Mouse (Mus musculus) forebrain, embryonic 12.5 days (tissue): ENCODE results near the gene Mettl16. TPM values are rescaled to one million over a fixed set of nuclear protein-coding genes. Genes with fewer than 3 reads are reported as not detected.

ENCODE experiments used
- ATAC-seq: fragments of 200-750 bp; cut with Nextera tagmentation; 2 replicates; pipeline ENCODE4 v1.8.0; 2017; ENCODE audit warnings: moderate TSS enrichment; ENCODE audit not compliant: low FRiP score
- H3K27ac ChIP-seq: fragments of 300-500 bp; sonication (generic); 2 replicates; pipeline ENCODE4 v1.5.1; 2016; ENCODE audit warnings: mild to moderate bottlenecking
- H3K27me3 ChIP-seq: fragments of 300-500 bp; sonication (generic); 2 replicates; pipeline ENCODE4 v1.6.1; 2016; ENCODE audit warnings: mild to moderate bottlenecking
- H3K36me3 ChIP-seq: fragments of 300-500 bp; sonication (generic); replicated peaks from 2 replicates; pipeline ENCODE4 v1.6.1; 2016; ENCODE audit warnings: mild to moderate bottlenecking
- H3K4me1 ChIP-seq: fragments of 300-500 bp; sonication (generic); 2 replicates; pipeline ENCODE4 v1.6.1; 2016
- H3K4me2 ChIP-seq: fragments of 300-500 bp; sonication (generic); 2 replicates; pipeline ENCODE4 v1.6.1; 2016; ENCODE audit warnings: mild to moderate bottlenecking, moderate library complexity
- H3K4me3 ChIP-seq: fragments of 300-500 bp; sonication (generic); replicated peaks from 2 replicates; pipeline ENCODE4 v1.5.1; 2016; ENCODE audit warnings: mild to moderate bottlenecking
- H3K9ac ChIP-seq: fragments of 300-500 bp; sonication (generic); 2 replicates; pipeline ENCODE4 v1.6.1; 2016; ENCODE audit warnings: mild to moderate bottlenecking
- H3K9me3 ChIP-seq: fragments of 300-500 bp; sonication (generic); 2 replicates; pipeline ENCODE4 v1.6.1; 2016
- WGBS: fragments of 180-500 bp; shearing (Covaris S2); methylation state at CpG from one replicate; pipeline ENCODE4 v1.1.7; 2016; 5-methylcytosine and 5-hydroxymethylcytosine counted together
- polyA plus RNA-seq: library from polyadenylated mRNA; unstranded; fragments of >200 nt; fragmentation: Nextera tagmentation; extraction: Ambion mirVana; gene quantifications from 2 replicates; pipeline ENCODE4 v1.2.1, GENCODE M21; 2016

Gene Mettl16
- polyA plus RNA-seq, 1 experiment from 2014 or later: 56.6 TPM

GRCm38 (mm10) chr11:74751352-74752066 is 19.1 kb upstream of the Mettl16 start:
- Histone ChIP-seq H3K4me3 (no peak overlapping the region), H3K27ac (peak overlapping the region; percentile 83), H3K27me3 (no peaks in the 10 kb centered on the region), H3K4me2 (no peak overlapping the region), H3K9me3 (no peaks in the 10 kb centered on the region), H3K36me3 (no peaks in the 10 kb centered on the region), H3K9ac (no peak overlapping the region), H3K4me1 (peaks cover 11% of the 10 kb centered on the region)
- peak; percentile 46; the same call in 1 of the 2 replicates for ATAC-seq
- WGBS: 16% methylated on average over 9 of the region's 9 CpGs

DNA sequence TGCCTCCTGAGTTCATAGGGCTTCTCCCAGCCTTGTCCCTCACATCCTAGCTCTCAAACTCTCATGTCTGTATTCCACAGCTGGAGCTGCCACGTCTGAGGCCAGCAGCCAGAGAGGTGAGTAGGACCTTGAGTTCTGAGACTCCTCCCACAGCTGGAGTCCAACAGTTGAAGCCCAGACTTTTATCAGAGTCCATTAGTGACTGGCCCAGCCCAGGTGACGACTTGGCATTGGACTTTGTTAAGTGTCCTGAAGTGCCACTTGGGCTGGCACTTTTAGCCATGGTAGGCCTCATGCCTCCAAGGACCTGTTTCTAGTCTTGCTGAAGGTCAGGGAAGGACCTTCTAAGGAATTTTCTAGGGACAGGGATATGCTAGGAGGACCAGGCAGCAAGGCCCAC is 14.0 kb upstream of the Mettl16 start:
- H3K27me3 ChIP-seq: no peaks in the 10 kb centered on the region
- H3K4me3 ChIP-seq: no peak overlapping the region
- no peak overlapping the region for H3K9ac ChIP-seq
- ATAC-seq: no peak
- H3K9me3 ChIP-seq: no peaks in the 10 kb centered on the region
- no peaks in the 10 kb centered on the region for H3K36me3 ChIP-seq
- 77% methylated on average over 2 of the region's 2 CpGs for WGBS
- no peak overlapping the region for H3K27ac ChIP-seq
- no peak overlapping the region for H3K4me2 ChIP-seq
- peaks cover 4% of the 10 kb centered on the region for H3K4me1 ChIP-seq

DNA sequence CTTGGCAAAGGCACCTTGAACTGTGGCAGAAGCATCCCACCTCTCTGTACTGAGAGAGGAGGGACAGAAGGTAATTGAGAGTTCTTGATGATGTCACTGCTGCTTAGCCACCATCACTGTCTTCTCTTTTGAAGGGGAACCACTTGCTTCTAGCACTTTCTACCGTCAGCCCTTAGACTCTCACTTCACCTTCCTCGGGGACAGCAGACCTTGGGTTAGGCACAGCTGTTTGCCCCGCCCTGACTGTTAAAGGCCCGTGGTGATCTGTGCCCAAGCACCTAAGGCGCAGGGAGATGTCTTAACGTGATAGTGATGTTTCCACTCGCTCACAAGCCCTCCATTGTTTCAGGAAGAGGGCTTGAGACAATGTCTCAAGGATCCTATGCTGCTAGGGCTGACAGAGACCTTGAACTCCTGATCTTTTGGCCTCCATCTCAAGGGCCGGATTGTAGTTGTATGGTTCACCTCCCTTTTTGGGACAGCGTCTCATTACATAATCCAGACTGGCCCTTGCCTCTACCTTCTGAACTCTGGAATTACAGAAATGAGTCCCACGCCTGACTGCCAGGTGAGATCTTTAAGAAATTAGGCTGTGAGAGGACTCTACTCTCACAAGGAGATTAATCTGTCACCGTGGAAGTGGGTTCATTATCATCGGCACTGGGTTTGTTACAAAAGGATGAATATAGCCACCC is 9.5 kb upstream of the Mettl16 start:
- H3K27ac ChIP-seq: no peak overlapping the region
- 76% methylated on average over 12 of the region's 12 CpGs for WGBS
- no peak overlapping the region for H3K9ac ChIP-seq
- ATAC-seq: no peak
- no peaks in the 10 kb centered on the region for H3K4me1 ChIP-seq
- H3K36me3 ChIP-seq: no peaks in the 10 kb centered on the region
- no peak overlapping the region for H3K4me3 ChIP-seq
- no peak overlapping the region for H3K4me2 ChIP-seq
- H3K9me3 ChIP-seq: no peaks in the 10 kb centered on the region
- no peaks in the 10 kb centered on the region for H3K27me3 ChIP-seq

- Histone ChIP-seq H3K27me3 (no peaks in the 10 kb centered on the region), H3K36me3 (no peaks in the 10 kb centered on the region)
These were observed 6.5 kb upstream of the Mettl16 start for GRCm38 (mm10) chr11:74763960-74764625.

GRCm38 (mm10) chr11:74767469-74767868 is 3.2 kb upstream of the Mettl16 start:
- Histone ChIP-seq H3K9me3 (no peaks in the 10 kb centered on the region), H3K36me3 (no peaks in the 10 kb centered on the region), H3K27me3 (no peaks in the 10 kb centered on the region), H3K4me3 (no peak overlapping the region), H3K4me2 (no peak overlapping the region), H3K4me1 (peaks cover 16% of the 10 kb centered on the region), H3K27ac (no peak overlapping the region), H3K9ac (no peak overlapping the region)
- 92% methylated on average over 4 of the region's 4 CpGs for WGBS
- ATAC-seq: no peak

More at GRCm38 (mm10) chr11:74763960-74764625, 6.5 kb upstream of the Mettl16 start:
- H3K9ac ChIP-seq: no peak overlapping the region
- H3K9me3 ChIP-seq: no peaks in the 10 kb centered on the region
- H3K27ac ChIP-seq: no peak overlapping the region
- H3K4me3 ChIP-seq: no peak overlapping the region
- no peak for ATAC-seq
- 86% methylated on average over 10 of the region's 10 CpGs for WGBS
- H3K4me2 ChIP-seq: no peak overlapping the region
- H3K4me1 ChIP-seq: no peaks in the 10 kb centered on the region

DNA sequence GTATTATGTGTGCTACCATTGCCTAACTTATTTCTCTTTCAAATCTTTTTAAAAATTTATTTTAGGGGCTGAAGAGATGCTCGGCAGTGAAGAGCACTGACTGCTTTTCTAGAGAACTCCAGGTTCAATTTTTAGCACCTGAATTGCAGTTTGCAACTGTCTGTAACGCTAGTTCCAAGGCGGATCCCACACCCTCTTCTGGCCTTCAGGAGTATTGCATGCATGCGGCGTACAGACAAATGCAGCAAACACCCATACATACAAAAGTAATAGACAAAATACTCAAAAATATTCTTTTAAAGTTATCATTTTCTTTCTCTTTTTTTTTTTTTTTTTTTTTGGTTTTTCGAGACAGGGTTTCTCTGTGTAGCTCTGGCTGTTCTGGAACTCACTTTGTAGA is 2.6 kb upstream of the Mettl16 start:
- Histone ChIP-seq H3K27ac (no peak overlapping the region), H3K27me3 (no peaks in the 10 kb centered on the region), H3K36me3 (peaks cover under 1% of the 10 kb centered on the region; the same call in 1 of the 2 replicates), H3K4me2 (no peak overlapping the region), H3K4me3 (no peak overlapping the region), H3K4me1 (peaks cover 16% of the 10 kb centered on the region), H3K9me3 (no peaks in the 10 kb centered on the region), H3K9ac (no peak overlapping the region)
- 26% methylated on average over 6 of the region's 6 CpGs for WGBS
- ATAC-seq: no peak

DNA sequence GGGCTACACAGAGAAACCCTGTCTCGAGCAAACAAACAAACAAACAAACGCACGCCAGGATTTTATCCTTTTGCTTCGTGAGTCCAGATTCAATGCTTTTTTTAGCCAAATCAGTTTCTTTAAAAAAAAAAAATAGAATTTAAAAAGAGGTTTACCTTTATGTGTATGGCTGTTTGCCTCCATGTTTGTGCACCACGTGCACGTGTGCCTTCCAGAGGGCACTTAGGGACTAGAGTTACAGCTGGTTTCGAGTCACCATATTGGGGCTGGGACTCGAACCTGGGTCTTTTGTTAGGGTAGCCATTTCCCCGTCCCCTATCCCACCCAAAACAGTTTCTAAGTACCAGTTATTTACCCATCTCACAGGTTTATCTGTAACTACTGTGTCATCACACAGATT is 593 bp upstream of the Mettl16 start:
- Histone ChIP-seq H3K4me1 (peaks cover 16% of the 10 kb centered on the region), H3K9ac (peak overlapping the region; percentile 87), H3K36me3 (peaks cover 20% of the 10 kb centered on the region), H3K27me3 (no peaks in the 10 kb centered on the region), H3K27ac (peak overlapping the region; percentile 91), H3K4me3 (peak overlapping the region; percentile 77), H3K4me2 (peak overlapping the region; percentile 72), H3K9me3 (no peaks in the 10 kb centered on the region)
- no peak for ATAC-seq
- 81% methylated on average over 9 of the region's 9 CpGs for WGBS

DNA sequence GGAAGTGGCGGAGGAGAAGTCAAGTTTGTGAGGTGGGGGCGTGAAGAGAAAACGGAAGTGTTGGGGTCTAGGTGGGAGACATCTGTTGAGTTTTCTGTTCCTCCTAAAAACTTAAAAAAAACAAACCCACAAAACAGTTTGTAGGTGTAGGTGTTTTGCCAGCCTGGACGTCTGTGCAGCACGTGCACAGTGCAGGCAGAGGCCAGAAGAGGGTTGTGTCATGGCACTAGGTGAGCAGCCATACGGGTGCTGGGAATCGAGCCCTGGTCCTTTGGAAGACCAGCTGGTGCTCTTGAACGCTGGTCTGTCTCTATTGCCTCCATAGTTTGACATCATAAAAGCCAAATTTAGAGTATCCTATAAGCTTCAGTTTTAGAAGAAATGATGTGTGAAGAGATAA is 604 bp downstream of the Mettl16 start:
- Histone ChIP-seq H3K9me3 (no peaks in the 10 kb centered on the region), H3K27ac (peak overlapping the region; percentile 91), H3K9ac (peak overlapping the region; percentile 87), H3K4me3 (peak overlapping the region; percentile 77), H3K36me3 (peaks cover 32% of the 10 kb centered on the region), H3K27me3 (no peaks in the 10 kb centered on the region), H3K4me2 (peak overlapping the region; percentile 72), H3K4me1 (peaks cover 16% of the 10 kb centered on the region)
- no peak; the same call in 1 of the 2 replicates for ATAC-seq
- 14% methylated on average over 8 of the region's 8 CpGs for WGBS

DNA sequence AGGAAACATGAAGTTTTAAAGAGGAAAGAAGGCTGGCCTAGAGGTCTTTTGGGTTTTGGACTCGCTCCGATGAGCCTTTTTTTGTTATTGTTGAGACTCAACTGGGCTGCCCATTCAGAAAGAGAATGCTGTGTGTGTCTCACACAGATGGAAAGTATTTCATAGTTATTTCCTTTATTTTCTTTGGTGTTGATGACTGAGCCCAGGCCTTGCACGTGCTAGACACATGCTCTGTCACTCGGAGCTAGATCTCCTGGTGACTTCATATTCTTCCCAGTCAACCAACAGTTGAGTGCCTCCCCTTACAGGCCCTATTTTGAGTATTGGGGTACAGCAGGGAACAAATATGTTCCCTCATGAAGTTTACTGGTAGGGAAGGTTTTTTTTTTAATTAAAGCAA is 1.0 kb downstream of the Mettl16 start:
- Histone ChIP-seq H3K4me1 (peaks cover 16% of the 10 kb centered on the region), H3K9ac (no peak overlapping the region), H3K27me3 (no peaks in the 10 kb centered on the region), H3K4me3 (peak overlapping the region; percentile 77), H3K9me3 (no peaks in the 10 kb centered on the region), H3K4me2 (peak overlapping the region; percentile 72), H3K27ac (no peak overlapping the region), H3K36me3 (peaks cover 35% of the 10 kb centered on the region)
- no peak for ATAC-seq
- WGBS: 73% methylated on average over 4 of the region's 4 CpGs

DNA sequence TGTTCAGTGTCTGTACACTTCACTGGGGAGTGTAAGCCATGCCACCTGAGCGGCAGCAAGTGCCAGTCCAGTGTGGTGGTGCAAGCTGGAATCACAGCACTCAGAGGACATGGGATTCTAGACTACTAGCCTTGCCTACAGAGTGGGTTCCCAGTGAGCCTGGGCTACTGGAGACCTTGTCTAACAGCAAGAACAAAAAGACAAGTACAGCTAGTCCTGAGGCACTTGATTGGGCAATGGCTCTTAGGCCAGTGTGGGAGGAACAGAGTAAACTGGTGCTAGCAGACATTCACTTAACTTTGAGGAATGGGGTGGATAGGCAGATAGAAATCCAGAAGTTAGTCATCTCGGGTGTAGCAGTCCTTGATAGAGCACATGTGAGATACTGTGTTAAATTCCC is 1.8 kb downstream of the Mettl16 start:
- Histone ChIP-seq H3K27ac (no peak overlapping the region), H3K9ac (no peak overlapping the region), H3K4me3 (no peak overlapping the region), H3K27me3 (no peaks in the 10 kb centered on the region), H3K36me3 (peaks cover 41% of the 10 kb centered on the region), H3K4me1 (peaks cover 16% of the 10 kb centered on the region), H3K4me2 (no peak overlapping the region), H3K9me3 (no peaks in the 10 kb centered on the region)
- 92% methylated on average over 2 of the region's 2 CpGs for WGBS
- ATAC-seq: no peak

GRCm38 (mm10) chr11:74792874-74793273 is 22.2 kb downstream of the Mettl16 start:
- Histone ChIP-seq H3K27me3 (no peaks in the 10 kb centered on the region), H3K9ac (no peak overlapping the region), H3K4me2 (no peak overlapping the region), H3K4me3 (no peak overlapping the region), H3K27ac (no peak overlapping the region), H3K36me3 (peaks cover 73% of the 10 kb centered on the region), H3K9me3 (no peaks in the 10 kb centered on the region), H3K4me1 (no peaks in the 10 kb centered on the region)
- 98% methylated on average over 4 of the region's 4 CpGs for WGBS
- no peak for ATAC-seq

DNA sequence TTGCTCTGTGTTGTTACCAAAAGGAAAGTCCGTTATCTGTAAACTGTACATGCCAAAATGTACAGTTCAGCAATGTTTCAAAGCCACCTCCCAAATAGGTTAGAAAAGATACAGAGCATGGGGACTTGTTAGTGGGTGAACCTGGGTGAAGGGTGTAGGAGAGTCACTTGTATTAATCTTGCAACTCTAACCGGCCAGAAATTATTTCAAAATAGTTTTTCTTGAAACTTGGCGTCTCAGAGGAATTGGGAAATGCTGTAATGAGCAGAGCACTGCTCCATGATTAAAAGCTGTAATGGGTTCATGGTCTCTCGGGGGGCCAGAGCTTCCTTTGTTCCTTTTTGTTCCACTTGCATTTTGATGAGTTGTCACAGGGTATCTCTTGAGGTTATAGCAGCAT is 30.0 kb downstream of the Mettl16 start:
- no peaks in the 10 kb centered on the region for H3K4me1 ChIP-seq
- H3K27me3 ChIP-seq: no peaks in the 10 kb centered on the region
- peaks cover 60% of the 10 kb centered on the region for H3K36me3 ChIP-seq
- WGBS: 81% methylated on average over 4 of the region's 4 CpGs
- H3K4me2 ChIP-seq: no peak overlapping the region
- H3K27ac ChIP-seq: no peak overlapping the region
- no peaks in the 10 kb centered on the region for H3K9me3 ChIP-seq
- no peak overlapping the region for H3K9ac ChIP-seq
- no peak for ATAC-seq
- H3K4me3 ChIP-seq: no peak overlapping the region
